Mouse (Mus musculus) CD4-positive naive resting alpha-beta T cell, adult 76 days (primary cell): ENCODE results near the gene Srrd. TPM values are rescaled to one million over a fixed set of nuclear protein-coding genes. Genes with fewer than 3 reads are reported as not detected.

Source experiments
- total RNA-seq: library from RNA; stranded (reverse); gene quantifications from one replicate; pipeline ENCODE4 v1.2.4, GENCODE M21; 2023

Gene Srrd
- 32.6 TPM for total RNA-seq

DNA sequence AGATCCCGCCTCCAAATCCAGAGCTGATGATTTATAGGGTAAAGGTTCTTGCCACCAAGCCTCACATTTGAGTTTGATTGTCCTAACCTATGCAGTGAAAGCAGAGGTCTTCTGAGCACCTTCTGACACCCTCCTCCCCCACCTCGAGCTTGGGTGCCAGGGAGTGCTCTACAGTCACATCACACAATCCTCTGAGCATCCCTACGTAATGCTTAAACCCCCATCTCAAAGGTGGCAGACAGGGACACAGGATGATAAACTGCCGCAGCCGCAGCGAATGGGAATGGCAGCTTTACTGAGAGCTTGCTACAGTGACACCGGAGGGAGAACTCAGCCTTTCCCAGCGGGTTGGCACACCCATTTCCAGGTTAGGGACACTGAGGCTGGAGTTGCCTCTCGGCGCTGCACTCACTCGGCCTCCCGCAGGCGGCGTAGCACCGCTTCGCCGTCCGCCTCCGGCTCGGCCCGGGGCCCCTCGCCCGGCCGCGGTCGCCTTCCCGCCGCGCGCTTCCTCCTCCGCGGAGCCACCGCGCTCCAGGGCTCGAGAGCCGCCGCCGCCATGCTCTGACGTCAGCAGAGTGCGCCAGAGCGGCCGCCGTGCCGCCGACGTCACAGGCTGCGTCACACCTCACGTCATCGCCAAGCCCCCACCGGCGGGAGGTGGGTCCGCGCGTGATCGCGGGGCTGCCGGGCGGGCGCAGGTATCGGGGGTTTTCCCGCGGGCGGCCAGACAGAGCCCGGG, at the start of gene Srrd, which contains the start of gene Hps4:
Srrd (minus strand) TSS at position 578 of the 742 bp plus-strand sequence.
Hps4 (plus strand) TSS at position 621 of the 742 bp plus-strand sequence.

DNA sequence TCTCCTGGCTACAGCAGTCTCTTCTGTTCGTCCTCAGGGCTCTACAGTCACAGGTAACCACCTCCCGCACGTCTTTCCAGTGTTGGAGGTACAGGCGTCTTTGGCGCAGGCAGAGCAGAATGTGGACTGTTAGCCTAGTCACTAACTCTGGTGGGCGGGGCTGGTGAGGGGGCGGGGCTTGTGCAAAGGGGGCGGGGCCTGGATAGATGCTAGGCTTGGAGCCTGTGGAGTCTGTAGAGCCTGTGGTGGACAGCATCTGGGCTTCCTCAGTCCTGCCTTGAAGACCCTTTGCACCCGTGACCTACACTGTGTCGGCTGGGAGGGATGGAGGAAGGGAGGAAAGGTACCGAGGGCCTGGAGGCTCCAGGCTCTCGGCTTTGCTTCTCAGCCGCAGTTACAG, 13.1 kb upstream of the Srrd start, which contains the start of gene Gm6583:
Gm6583 (minus strand) TSS at position 124 of the 400 bp plus-strand sequence.

DNA sequence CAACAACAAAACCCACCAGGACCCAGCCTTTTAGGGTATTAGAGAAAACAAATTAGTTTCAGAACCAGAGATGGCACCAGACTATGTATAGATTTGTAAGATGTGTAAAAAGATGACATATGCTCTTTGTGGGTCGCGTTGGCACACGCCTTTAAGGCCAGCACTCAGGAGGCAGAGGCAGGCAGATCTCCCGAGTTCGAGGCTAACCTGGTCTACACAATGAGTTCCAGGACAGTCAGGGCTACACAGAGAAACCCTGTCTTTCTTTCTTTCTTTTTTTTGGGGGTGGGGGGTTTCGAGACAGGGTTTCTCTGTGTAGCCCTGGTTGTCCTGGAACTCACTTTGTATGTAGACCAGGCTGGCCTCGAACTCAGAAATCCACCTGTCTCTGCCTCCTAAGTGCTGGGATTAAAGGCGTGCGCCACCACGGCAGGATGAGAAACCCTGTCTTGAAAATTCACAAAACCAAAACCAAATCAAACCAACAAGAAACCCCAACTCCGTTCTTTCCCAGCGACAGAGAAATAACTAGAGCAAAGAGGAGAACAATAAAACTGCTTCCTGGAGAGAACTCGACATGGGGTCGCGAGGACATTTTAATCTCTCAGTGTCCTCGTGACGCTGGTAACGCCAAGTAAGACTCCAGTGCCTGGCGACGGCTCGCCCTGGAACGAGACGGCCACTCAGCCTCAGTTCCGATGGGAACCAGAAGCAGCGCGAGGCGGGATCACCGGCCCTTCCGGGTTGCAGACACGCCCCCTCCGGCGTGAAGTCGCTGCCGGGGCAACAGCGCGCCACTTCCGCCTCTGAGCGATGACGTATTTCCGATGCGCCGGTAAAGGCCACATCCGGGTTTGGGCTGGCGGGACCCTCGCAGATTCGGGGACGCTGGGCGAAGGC, 17.0 kb downstream of the Srrd start, which contains the start of gene Tfip11:
Tfip11 (plus strand) TSS at position 813 of the 900 bp plus-strand sequence.

Other genes with a start within 250 kb of the Srrd start
- not detected for gene Cryba4, start 90.5 kb downstream of the Srrd start, total RNA-seq
- not detected for gene Crybb1, start 87.2 kb downstream of the Srrd start, total RNA-seq
- gene Tpst2, start 66.3 kb downstream of the Srrd start, total RNA-seq, result 86.5 TPM
- 59.7 TPM for gene Tfip11, start 16.7 kb downstream of the Srrd start, total RNA-seq
- gene Hps4, start within 50 bp of the Srrd start, total RNA-seq, result 22.2 TPM
- not detected for gene Gm6583, start 13.0 kb upstream of the Srrd start, total RNA-seq
- not detected for gene Asphd2, start 51.8 kb upstream of the Srrd start, total RNA-seq
- not detected for gene Gm6588, start 106.4 kb upstream of the Srrd start, total RNA-seq
- gene Sez6l, start 234.1 kb upstream of the Srrd start, total RNA-seq, result not detected